Mouse (Mus musculus) neural tube, embryonic 15.5 days (tissue): ENCODE results near the gene Inpp5k. TPM values are rescaled to one million over a fixed set of nuclear protein-coding genes. Genes with fewer than 3 reads are reported as not detected.

Experiments
- ATAC-seq: fragments of 200-750 bp; cut with Nextera tagmentation; 2 replicates; pipeline ENCODE4 v1.8.0; 2017; ENCODE audit warnings: mild to moderate bottlenecking, moderate TSS enrichment, moderate library complexity; ENCODE audit not compliant: low FRiP score
- H3K27ac ChIP-seq: fragments of 300-500 bp; sonication (generic); replicated peaks from 2 replicates; pipeline ENCODE4 v1.5.1; 2015; ENCODE audit warnings: mild to moderate bottlenecking, inconsistent platforms
- H3K27me3 ChIP-seq: fragments of 300-500 bp; sonication (generic); replicated peaks from 2 replicates; pipeline ENCODE4 v1.6.1; 2015; ENCODE audit warnings: inconsistent platforms
- H3K36me3 ChIP-seq: fragments of 300-500 bp; sonication (generic); 2 replicates; pipeline ENCODE4 v1.6.1; 2015; ENCODE audit warnings: inconsistent platforms
- H3K4me1 ChIP-seq: fragments of 300-500 bp; sonication (generic); 2 replicates; pipeline ENCODE4 v1.6.1; 2015; ENCODE audit warnings: inconsistent platforms
- H3K4me2 ChIP-seq: fragments of 300-500 bp; sonication (generic); 2 replicates; pipeline ENCODE4 v1.6.1; 2015; ENCODE audit warnings: inconsistent platforms, mild to moderate bottlenecking, moderate library complexity
- H3K4me3 ChIP-seq: fragments of 300-500 bp; sonication (generic); replicated peaks from 2 replicates; pipeline ENCODE4 v1.5.1; 2015; ENCODE audit warnings: mild to moderate bottlenecking, inconsistent platforms
- H3K9ac ChIP-seq: fragments of 300-500 bp; sonication (generic); replicated peaks from 2 replicates; pipeline ENCODE4 v1.6.1; 2015; ENCODE audit warnings: mild to moderate bottlenecking, inconsistent platforms
- H3K9me3 ChIP-seq: fragments of 300-500 bp; sonication (generic); replicated peaks from 2 replicates; pipeline ENCODE4 v1.6.1; 2016; ENCODE audit warnings: inconsistent platforms
- WGBS: fragments of 180-500 bp; shearing (Covaris S2); methylation state at CpG from one replicate; pipeline ENCODE4 v1.1.7; 2015; ENCODE audit warnings: mixed read lengths; 5-methylcytosine and 5-hydroxymethylcytosine counted together
- polyA plus RNA-seq: library from polyadenylated mRNA; unstranded; fragments of >200 nt; fragmentation: Nextera tagmentation; extraction: Ambion mirVana; gene quantifications from 2 replicates; pipeline ENCODE4 v1.2.1, GENCODE M21; 2015

The Inpp5k gene
- polyA plus RNA-seq, 1 experiment from 2014 or later, result 39.0 TPM

DNA sequence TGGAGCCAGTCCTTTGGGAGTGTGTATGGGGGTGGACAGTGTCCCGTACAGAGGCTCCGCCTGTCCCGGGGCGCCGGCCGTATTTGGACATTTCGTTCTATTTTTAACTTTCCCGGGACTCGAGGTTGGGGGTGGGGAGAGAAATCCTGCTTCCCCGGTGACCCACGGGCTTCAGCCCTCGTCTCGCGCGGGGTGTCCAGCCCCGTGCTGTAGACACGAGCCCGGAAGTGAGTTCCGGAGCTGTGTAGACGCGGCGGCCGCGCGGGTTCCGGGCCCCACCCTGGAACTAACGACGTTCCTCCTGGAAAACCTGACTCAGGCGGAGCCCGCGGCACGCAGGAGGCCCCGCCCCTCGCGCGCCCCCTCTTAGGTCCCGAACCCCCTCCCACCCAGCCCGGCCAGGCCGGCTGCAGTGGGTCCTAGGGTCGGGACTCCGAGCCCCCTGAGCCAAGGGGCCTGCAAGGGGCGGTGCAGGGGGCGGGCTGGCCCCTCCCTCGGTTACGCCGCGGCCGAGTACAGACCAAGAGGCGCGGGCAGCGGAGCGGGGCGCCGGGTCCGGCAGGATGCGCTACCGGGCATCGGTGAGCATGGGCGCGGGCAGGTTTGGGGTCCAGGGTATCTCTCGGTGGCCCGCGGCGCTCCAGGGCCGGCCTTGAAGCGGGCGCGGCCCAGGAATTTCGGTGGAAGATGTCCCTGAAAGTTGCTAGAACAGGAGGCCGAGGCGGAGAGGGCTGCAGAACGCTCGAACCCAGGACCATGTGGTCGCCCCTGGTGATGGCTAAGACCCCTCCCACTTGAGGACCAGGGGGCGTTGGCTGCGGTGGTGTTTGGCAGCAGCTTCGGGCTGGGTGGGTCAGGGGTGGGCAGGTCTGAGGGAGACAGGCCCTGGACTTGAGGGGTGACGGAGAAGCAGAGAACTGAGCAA lies 25.1 kb downstream of the Inpp5k start:
- peaks cover 30% of the 10 kb centered on the region for H3K27me3 ChIP-seq
- peak overlapping the region; percentile 68 for H3K9ac ChIP-seq
- H3K4me2 ChIP-seq, result peak overlapping the region; percentile 99
- H3K4me3 ChIP-seq, result peak overlapping the region; percentile 67
- peaks cover 3% of the 10 kb centered on the region; the same call in 1 of the 2 replicates for H3K36me3 ChIP-seq
- H3K27ac ChIP-seq, result 0 out of 2 replicates have a peak overlapping the region, but pooled peaks have one; percentile 48
- peaks cover 53% of the 10 kb centered on the region for H3K4me1 ChIP-seq
- H3K9me3 ChIP-seq, result no peaks in the 10 kb centered on the region
- ATAC-seq, result peak; percentile 34; the same call in 1 of the 2 replicates
- 2% methylated on average over 74 of the region's 78 CpGs for WGBS

DNA sequence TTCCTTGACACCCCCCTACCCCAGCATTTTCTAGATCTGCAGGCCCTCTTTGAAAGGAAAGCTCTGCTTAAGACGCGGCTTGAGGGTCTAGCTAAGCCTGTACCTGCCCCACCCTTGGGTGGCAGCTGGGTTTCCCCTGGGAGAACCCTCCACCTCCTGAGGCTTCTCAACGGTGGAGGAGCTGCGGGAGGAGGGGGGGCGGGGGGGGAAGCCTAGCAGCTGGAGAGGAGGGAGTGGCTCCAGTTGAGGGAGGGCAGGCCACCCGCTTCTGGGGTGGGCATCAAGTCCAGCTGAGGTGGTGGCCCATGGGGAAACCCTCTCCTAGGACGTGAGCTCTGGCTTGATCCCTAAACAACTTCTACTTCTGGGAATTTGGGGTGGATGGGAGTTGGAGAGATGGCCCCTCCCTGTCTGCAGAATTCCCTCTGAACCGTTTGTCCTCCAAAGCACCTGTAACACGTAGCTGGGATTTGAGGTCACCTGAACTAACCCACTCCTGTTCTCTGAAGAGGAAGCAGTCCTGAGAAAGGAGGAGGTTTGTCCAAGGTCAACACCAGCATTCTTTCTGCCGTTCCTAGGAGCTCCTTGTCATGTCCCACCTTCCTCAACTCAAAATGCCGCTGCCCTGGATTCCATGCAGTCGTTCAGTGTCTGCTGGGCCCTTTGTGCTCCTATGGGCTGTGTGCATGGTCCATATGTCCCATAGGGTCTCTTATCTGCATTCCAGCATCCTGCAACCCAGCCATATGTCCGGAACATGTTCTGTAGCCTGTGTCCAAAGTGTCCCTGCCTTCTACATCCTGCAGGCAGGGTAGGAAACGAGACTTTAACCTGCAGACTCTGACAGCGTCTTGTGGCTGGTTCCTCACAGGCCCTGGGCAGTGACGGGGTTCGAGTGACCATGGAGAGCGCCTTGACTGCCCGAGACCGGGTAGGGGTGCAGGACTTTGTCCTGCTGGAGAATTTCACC lies 26.1 kb downstream of the Inpp5k start:
- H3K4me2 ChIP-seq, result peak overlapping the region; percentile 99
- no peak for ATAC-seq
- H3K27ac ChIP-seq, result no peak overlapping the region
- H3K36me3 ChIP-seq, result peaks cover 8% of the 10 kb centered on the region
- H3K9me3 ChIP-seq, result no peaks in the 10 kb centered on the region
- H3K4me1 ChIP-seq, result peaks cover 45% of the 10 kb centered on the region
- peak overlapping the region; percentile 68; the same call in 1 of the 2 replicates for H3K9ac ChIP-seq
- WGBS, result 63% methylated on average over 20 of the region's 20 CpGs
- peaks cover 30% of the 10 kb centered on the region for H3K27me3 ChIP-seq
- H3K4me3 ChIP-seq, result peak overlapping the region; percentile 67

DNA sequence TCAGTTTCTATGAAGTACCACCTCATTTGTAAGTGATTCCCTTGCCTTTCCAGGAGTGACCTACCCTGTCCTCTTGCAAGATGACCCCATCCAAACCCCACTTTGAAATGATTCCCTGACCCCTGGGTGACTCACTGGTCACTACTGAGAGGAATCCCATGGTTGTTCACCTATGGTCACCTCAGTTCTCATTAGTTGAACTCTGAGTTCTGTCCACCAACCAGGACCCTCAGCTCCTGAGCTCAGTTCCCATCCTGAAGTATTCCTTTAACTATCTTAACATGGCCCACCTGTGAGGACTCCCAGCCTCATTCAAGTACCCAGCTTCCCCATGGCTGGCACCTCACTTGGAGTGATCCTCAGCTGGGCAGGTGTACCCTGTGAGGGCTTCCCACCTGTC lies 27.1 kb downstream of the Inpp5k start:
- no peak overlapping the region for H3K4me3 ChIP-seq
- H3K27ac ChIP-seq, result no peak overlapping the region
- no peaks in the 10 kb centered on the region for H3K9me3 ChIP-seq
- H3K4me1 ChIP-seq, result peaks cover 36% of the 10 kb centered on the region
- no peak overlapping the region for H3K4me2 ChIP-seq
- ATAC-seq, result no peak
- peaks cover 15% of the 10 kb centered on the region for H3K36me3 ChIP-seq
- no peak overlapping the region for H3K9ac ChIP-seq
- H3K27me3 ChIP-seq, result peaks cover 25% of the 10 kb centered on the region

DNA sequence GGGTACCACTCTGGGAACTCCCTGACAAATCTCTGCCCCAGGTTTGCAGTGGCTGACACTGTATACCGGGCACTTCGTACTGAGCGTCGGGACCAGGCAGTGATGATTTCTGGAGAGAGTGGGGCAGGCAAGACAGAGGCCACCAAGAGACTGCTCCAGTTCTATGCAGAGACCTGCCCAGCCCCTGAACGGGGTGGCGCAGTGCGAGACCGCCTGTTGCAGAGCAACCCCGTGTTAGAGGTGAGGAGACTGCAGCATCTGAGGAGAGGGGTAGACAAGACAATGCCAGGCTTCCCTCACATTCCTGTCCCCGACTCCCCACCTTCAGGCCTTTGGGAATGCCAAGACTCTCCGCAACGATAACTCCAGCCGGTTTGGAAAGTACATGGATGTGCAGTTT lies 27.5 kb downstream of the Inpp5k start:
- Histone ChIP-seq H3K4me1 (peaks cover 31% of the 10 kb centered on the region), H3K27me3 (peaks cover 21% of the 10 kb centered on the region), H3K4me3 (no peak overlapping the region), H3K27ac (no peak overlapping the region), H3K4me2 (no peak overlapping the region), H3K9me3 (no peaks in the 10 kb centered on the region), H3K9ac (no peak overlapping the region), H3K36me3 (peaks cover 15% of the 10 kb centered on the region)
- WGBS, result 90% methylated on average over 13 of the region's 13 CpGs
- ATAC-seq, result no peak

DNA sequence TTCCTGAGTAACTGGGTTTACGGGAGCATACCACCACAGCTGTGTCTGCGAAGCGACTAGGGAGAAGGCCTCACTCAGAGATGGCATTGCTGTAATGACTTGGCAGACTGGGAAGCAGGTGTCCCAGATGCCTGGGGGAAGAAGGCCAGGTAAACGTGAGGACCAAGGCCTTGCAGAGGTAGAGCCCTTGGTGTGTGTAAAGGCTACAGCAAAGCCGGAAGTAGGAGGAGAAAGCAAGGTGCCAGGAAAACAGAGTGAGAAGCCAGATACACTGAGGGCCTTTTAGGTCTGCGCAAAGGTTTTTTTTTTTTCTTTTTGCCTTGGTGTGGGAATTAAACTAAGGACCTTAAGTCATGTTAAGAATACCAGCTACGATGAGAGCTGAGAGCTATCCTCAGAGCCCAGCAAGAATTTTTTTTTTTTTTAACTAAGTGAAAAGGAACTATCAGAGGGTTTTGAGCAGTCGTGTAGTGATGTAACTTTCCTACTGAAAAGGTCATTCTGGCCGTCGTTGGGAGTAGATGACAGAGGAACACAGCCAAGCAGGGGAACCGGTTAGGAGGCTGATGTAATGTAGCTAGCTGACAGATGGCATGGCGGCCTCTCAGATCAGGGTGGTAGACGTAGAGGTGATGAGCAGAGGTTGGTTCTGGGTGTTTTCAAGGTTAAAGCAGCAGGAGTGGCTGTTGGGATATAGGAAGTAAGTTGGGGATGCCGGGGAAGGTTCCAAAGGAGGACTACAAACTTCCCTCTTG lies 28.4 kb downstream of the Inpp5k start:
- Histone ChIP-seq H3K9me3 (no peaks in the 10 kb centered on the region), H3K4me3 (no peak overlapping the region), H3K27me3 (peaks cover 14% of the 10 kb centered on the region), H3K27ac (no peak overlapping the region), H3K4me2 (no peak overlapping the region), H3K36me3 (peaks cover 15% of the 10 kb centered on the region), H3K9ac (no peak overlapping the region), H3K4me1 (peaks cover 23% of the 10 kb centered on the region)
- WGBS, result 78% methylated on average over 14 of the region's 14 CpGs
- ATAC-seq, result no peak

DNA sequence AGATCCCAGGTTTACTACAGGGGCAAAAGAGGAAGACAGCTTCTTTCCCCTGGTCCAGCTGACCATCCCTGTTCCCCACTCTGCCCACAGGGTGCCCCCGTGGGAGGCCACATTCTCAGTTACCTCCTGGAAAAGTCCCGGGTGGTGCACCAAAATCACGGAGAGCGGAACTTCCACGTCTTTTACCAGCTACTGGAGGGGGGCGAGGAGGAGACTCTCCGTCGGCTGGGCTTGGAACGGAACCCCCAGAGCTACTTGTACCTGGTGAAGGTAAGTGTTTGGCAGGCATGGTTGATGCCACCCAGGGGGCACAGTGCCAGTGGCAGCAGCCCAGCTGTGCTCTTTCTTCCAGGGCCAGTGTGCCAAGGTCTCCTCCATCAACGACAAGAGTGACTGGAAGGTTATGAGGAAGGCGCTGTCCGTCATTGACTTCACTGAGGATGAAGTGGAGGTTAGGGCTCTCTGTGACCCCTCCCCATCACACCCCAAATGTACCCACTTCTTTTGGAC lies 29.3 kb downstream of the Inpp5k start:
- Histone ChIP-seq H3K36me3 (peaks cover 15% of the 10 kb centered on the region), H3K27me3 (peaks cover 4% of the 10 kb centered on the region), H3K4me2 (no peak overlapping the region), H3K27ac (no peak overlapping the region), H3K9me3 (no peaks in the 10 kb centered on the region), H3K4me1 (peaks cover 17% of the 10 kb centered on the region), H3K9ac (no peak overlapping the region), H3K4me3 (no peak overlapping the region)
- WGBS, result 91% methylated on average over 12 of the region's 12 CpGs
- ATAC-seq, result no peak

DNA sequence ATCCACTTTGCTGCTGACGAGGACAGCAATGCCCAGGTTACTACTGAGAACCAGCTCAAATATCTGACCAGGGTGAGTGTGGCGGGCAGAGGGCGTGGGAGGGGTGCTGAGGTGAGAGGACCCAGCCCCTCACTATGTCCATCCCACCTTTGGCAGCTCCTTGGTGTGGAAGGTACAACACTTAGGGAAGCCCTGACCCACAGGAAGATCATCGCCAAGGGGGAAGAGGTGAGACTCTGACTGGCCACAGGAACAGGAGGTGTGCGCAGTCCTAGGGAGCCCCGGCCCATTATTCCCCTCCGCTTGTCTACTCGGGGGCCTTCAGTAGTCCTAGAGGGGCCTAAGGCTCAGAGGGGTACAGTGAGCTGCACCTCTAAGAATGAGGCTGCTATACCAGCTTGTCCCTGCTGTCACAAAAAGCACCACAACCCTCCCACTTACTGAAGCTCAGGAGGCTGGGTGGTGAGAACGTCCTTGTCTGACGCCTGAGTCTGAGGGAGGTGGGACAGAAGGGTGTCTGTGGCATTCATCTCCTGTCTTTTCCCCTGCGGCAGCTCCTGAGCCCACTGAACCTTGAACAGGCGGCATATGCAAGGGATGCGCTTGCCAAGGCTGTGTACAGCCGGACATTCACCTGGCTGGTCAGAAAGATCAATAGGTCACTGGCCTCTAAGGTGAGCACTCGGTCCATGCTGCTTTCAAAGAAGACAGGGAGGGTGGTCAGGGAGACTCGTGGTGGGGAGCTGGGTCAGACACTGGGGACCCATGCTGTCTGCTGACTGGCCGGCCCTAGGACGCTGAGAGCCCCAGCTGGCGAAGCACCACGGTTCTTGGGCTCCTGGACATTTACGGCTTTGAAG lies 30.4 kb downstream of the Inpp5k start:
- Histone ChIP-seq H3K36me3 (peaks cover 24% of the 10 kb centered on the region), H3K4me2 (no peak overlapping the region), H3K27me3 (no peaks in the 10 kb centered on the region; the same call in 1 of the 2 replicates), H3K9ac (no peak overlapping the region), H3K9me3 (no peaks in the 10 kb centered on the region), H3K4me3 (no peak overlapping the region), H3K4me1 (peaks cover 8% of the 10 kb centered on the region), H3K27ac (no peak overlapping the region)
- WGBS, result 90% methylated on average over 21 of the region's 21 CpGs
- no peak for ATAC-seq

DNA sequence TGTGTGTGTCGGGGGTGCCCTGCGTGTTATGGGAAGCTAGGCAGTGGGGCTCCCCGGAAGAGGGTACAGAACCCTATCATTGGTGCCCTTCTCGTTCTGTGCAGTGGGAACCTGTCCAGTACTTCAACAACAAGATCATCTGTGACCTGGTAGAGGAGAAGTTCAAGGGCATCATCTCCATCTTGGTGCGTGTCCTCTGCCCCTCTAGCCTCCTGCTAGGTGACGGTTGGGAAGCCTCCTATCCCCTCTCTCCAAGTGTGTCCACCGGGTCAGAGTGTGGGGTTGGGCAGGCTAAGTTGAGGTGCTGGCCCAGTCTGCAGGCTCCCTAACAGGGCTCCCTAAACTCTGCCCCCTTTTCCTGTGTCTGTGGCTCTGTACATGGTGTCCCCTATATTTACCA lies 31.3 kb downstream of the Inpp5k start:
- Histone ChIP-seq H3K4me2 (no peak overlapping the region), H3K4me3 (no peak overlapping the region), H3K4me1 (no peaks in the 10 kb centered on the region), H3K36me3 (peaks cover 27% of the 10 kb centered on the region), H3K9me3 (no peaks in the 10 kb centered on the region), H3K27me3 (no peaks in the 10 kb centered on the region), H3K27ac (no peak overlapping the region), H3K9ac (no peak overlapping the region)
- WGBS, result 91% methylated on average over 7 of the region's 7 CpGs
- no peak for ATAC-seq

DNA sequence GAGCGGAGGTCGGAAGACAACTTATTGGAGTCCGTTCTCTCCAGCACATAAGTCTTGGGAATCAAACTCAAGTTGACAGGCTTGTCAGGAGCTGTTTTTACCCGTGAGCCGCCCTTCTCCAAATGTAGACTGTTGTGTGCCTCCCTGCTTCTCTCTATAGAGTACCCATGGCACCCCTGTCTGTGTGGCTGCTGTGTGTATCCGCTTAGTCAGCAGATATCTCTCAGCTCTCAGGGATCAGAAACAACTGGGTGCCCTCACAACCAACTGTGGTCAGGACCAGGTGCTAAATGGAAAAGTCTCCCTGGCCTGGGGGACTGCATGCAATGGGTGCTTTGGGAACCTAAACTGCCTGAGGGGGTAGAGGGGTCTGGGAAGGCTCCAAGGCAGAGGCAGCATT lies 35.5 kb downstream of the Inpp5k start:
- 94% methylated on average over 6 of the region's 6 CpGs for WGBS
- Histone ChIP-seq H3K36me3 (peaks cover 39% of the 10 kb centered on the region), H3K9ac (no peak overlapping the region), H3K27me3 (no peaks in the 10 kb centered on the region), H3K4me1 (no peaks in the 10 kb centered on the region), H3K27ac (no peak overlapping the region), H3K4me3 (no peak overlapping the region), H3K9me3 (no peaks in the 10 kb centered on the region), H3K4me2 (no peak overlapping the region)
- no peak for ATAC-seq

DNA sequence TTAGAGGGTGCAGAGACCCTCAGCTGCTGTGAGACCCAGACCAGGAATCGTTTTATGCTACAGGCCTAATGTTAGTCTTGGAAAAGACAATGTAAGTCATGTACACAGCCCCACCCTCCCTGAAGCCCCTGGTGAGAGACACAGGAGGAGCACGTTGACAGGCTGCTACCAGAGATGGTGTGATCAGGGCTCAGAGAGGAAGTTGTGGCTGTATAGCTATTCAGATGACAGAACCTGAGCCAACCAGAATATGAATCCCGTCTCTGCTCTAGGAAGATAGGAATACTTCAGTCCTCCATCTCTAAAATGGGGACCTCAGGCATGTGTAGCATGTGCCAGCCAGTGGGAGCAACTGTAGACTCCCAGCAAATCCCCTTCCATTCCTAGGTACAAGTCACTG lies 37.8 kb downstream of the Inpp5k start:
- WGBS, result 89% methylated on average over 3 of the region's 3 CpGs
- Histone ChIP-seq H3K9me3 (no peaks in the 10 kb centered on the region), H3K4me2 (no peak overlapping the region), H3K4me1 (no peaks in the 10 kb centered on the region), H3K27me3 (no peaks in the 10 kb centered on the region), H3K9ac (no peak overlapping the region), H3K36me3 (peaks cover 44% of the 10 kb centered on the region), H3K27ac (no peak overlapping the region), H3K4me3 (no peak overlapping the region)
- ATAC-seq, result no peak
